In genomic region chr5:90594945-90595344, GRCm38 (mm10) we compare ENCODE assay signal across 22 mouse cellular contexts. TPM values are rescaled to one million over a fixed set of nuclear protein-coding genes. Genes with fewer than 3 reads are reported as not detected.
DNase-seq lines count a peak whose midpoint lies in the region; ATAC-seq and TF ChIP-seq lines count a peak whose summit lies in the region.
"Had no signal": no experiment of that assay in that cellular context is flagged by ENCODE, and none has a peak within 500 bp of the region (broad histone marks: within the 10 kb centered on the region; RNA-seq: fewer than 3 reads in every experiment).

No protein-coding gene starts in this region.

- H3K4me3 ChIP-seq in liver, postnatal 0 days (ENCODE audit: low read depth, low read length) = no peak overlapping the region
- peak overlapping the region; percentile 88 for H3K4me3 ChIP-seq in megakaryocyte, embryonic 14.5 days (replicated peaks)
- H3K4me3 ChIP-seq in kidney, adult 2 months (ENCODE audit: insufficient read depth, low read depth, low read length) = no peak overlapping the region
- H3K4me3 ChIP-seq in forebrain, embryonic 16.5 days (replicated peaks; ENCODE audit: low read length) = no peak overlapping the region
- H3K4me3 ChIP-seq: hindbrain, embryonic 15.5 days; limb, embryonic 12.5 days; midbrain, embryonic 12.5 days had no signal

- no peaks in the 10 kb centered on the region for H3K27me3 ChIP-seq in liver, postnatal 0 days (ENCODE audit: insufficient read depth, low read length)
- no peaks in the 10 kb centered on the region for H3K27me3 ChIP-seq in megakaryocyte, embryonic 14.5 days (replicated peaks)
- H3K27me3 ChIP-seq in kidney, adult 2 months (replicated peaks; ENCODE audit: control insufficient read depth, insufficient read depth, low read length) = no peaks in the 10 kb centered on the region
- H3K27me3 ChIP-seq in forebrain, embryonic 16.5 days (replicated peaks; ENCODE audit: control insufficient read depth, insufficient read depth, low read length) = no peaks in the 10 kb centered on the region
- H3K27me3 ChIP-seq: hindbrain, embryonic 15.5 days; limb, embryonic 12.5 days; midbrain, embryonic 12.5 days; Patski had no signal

- H3K4me1 ChIP-seq in liver, postnatal 0 days (ENCODE audit: insufficient read depth) = no peaks in the 10 kb centered on the region
- peaks cover 42% of the 10 kb centered on the region for H3K4me1 ChIP-seq in megakaryocyte, embryonic 14.5 days
- H3K4me1 ChIP-seq in kidney, adult 2 months (ENCODE audit: control insufficient read depth, insufficient read depth, low read length) = no peaks in the 10 kb centered on the region
- no peaks in the 10 kb centered on the region for H3K4me1 ChIP-seq in forebrain, embryonic 16.5 days (replicated peaks; ENCODE audit: control insufficient read depth, insufficient read depth, low read length)
- H3K4me1 ChIP-seq: hindbrain, embryonic 15.5 days; midbrain, embryonic 12.5 days had no signal

- no peak overlapping the region for H3K9ac ChIP-seq in liver, postnatal 0 days (replicated peaks)
- no peak overlapping the region for H3K9ac ChIP-seq in forebrain, embryonic 16.5 days (replicated peaks; ENCODE audit: low read depth, low read length)
- H3K9ac ChIP-seq: hindbrain, embryonic 15.5 days; limb, embryonic 12.5 days; midbrain, embryonic 12.5 days had no signal

- no peak overlapping the region for H3K4me2 ChIP-seq in liver, postnatal 0 days (ENCODE audit: low read depth, low read length)
- H3K4me2 ChIP-seq in forebrain, embryonic 16.5 days (ENCODE audit: low read length) = no peak overlapping the region
- H3K4me2 ChIP-seq: hindbrain, embryonic 15.5 days; limb, embryonic 12.5 days; midbrain, embryonic 12.5 days had no signal

- H3K27ac ChIP-seq in liver, postnatal 0 days (ENCODE audit: low read depth) = no peak overlapping the region
- H3K27ac ChIP-seq in kidney, adult 2 months (ENCODE audit: insufficient read depth, low read depth, low read length) = no peak overlapping the region
- H3K27ac ChIP-seq in forebrain, embryonic 16.5 days (ENCODE audit: low read length) = no peak overlapping the region
- H3K27ac ChIP-seq: hindbrain, embryonic 15.5 days; kidney, postnatal 0 days; limb, embryonic 12.5 days; midbrain, embryonic 12.5 days had no signal

- no peak for TF ChIP-seq CTCF in liver, postnatal 0 days (IDR thresholded peaks at IDR 0.05; ENCODE audit: low read depth)
- no peak for TF ChIP-seq CTCF in kidney, adult 2 months (conservative IDR thresholded peaks at IDR 0.05; ENCODE audit: insufficient read depth, insufficient read length, low read depth, low read length)

- DNase-seq in liver = peak; percentile 11
- DNase-seq in liver, postnatal 0 days = no peak
- DNase-seq in c-Kit-positive CD71-positive TER-119-positive erythroid progenitor cells, embryonic 14.5 days (ENCODE audit: low spot score) = peak; percentile 35
- peak; percentile 28 for DNase-seq in thymus, postnatal 4 days
- DNase-seq in kidney, adult 2 months = no peak
- no peak for DNase-seq in layer of hippocampus, postnatal 10 days (ENCODE audit: low spot score in 2 of 2)
- DNase-seq: cerebellum, postnatal 14 days had no signal

- no peaks in the 10 kb centered on the region for H3K36me3 ChIP-seq in liver, postnatal 0 days (replicated peaks; ENCODE audit: insufficient read depth, low read length)
- H3K36me3 ChIP-seq in megakaryocyte, embryonic 14.5 days (replicated peaks; ENCODE audit: low read length) = peaks cover 2% of the 10 kb centered on the region
- H3K36me3 ChIP-seq in kidney, adult 2 months (ENCODE audit: control insufficient read depth, insufficient read depth, low read length) = no peaks in the 10 kb centered on the region
- H3K36me3 ChIP-seq in forebrain, embryonic 16.5 days (ENCODE audit: control insufficient read depth, insufficient read depth) = no peaks in the 10 kb centered on the region
- H3K36me3 ChIP-seq: hindbrain, embryonic 15.5 days; limb, embryonic 12.5 days; midbrain, embryonic 12.5 days had no signal

- ATAC-seq in liver, postnatal 0 days = no peak
- ATAC-seq in forebrain, embryonic 16.5 days = no peak
- ATAC-seq: forebrain, embryonic 14.5 days; Patski had no signal

- H3K9me3 ChIP-seq in liver, postnatal 0 days (ENCODE audit: low read length) = no peaks in the 10 kb centered on the region
- H3K9me3 ChIP-seq in megakaryocyte, embryonic 14.5 days = no peaks in the 10 kb centered on the region
- H3K9me3 ChIP-seq in forebrain, embryonic 16.5 days (ENCODE audit: control insufficient read depth, low read length) = no peaks in the 10 kb centered on the region
- H3K9me3 ChIP-seq: hindbrain, embryonic 15.5 days; limb, embryonic 12.5 days; midbrain, embryonic 12.5 days had no signal

- no peak for TF ChIP-seq EP300 in liver, postnatal 0 days (IDR thresholded peaks at IDR 0.05; ENCODE audit: low read depth)

- 37% methylated on average over 13 of the region's 13 CpGs for WGBS in liver, postnatal 0 days (ENCODE audit: insufficient replicate concordance)
- 57% methylated on average over 13 of the region's 13 CpGs for WGBS in kidney, adult 2 months
- 93% methylated on average over 13 of the region's 13 CpGs for WGBS in forebrain, embryonic 16.5 days

- TF ChIP-seq POLR2A in kidney, adult 2 months (IDR thresholded peaks at IDR 0.05; ENCODE audit: low read depth, low read length) = no peak

RNA-seq across cellular contexts. Expression of gene 5830473C10Rik, which starts 34.0 kb away (rescaled TPM):
- 9.4 and 10.0 TPM in 2 replicates for polyA plus RNA-seq in liver, postnatal 0 days (2015; fragmentation: Nextera tagmentation; extraction: Ambion mirVana)
- 0.73 and 2.2 TPM in 2 replicates for polyA plus RNA-seq in megakaryocyte, embryonic 14.5 days (2012; ENCODE audit: insufficient read depth, low replicate concordance)
- polyA plus RNA-seq in kidney, adult 2 months (2012; rRNA removed) = 1.2 and 1.3 TPM in 2 replicates
- under 1 TPM in 1 of 2 experiments, not detected in 1; 0.21 TPM for total RNA-seq in layer of hippocampus, postnatal 10 days (2021)
- not detected in 2 replicates for polyA plus RNA-seq in forebrain, embryonic 16.5 days (2015; fragmentation: Nextera tagmentation; extraction: Ambion mirVana)
- total RNA-seq: adrenal gland, adult 18-20 months; gastrocnemius, adult 8-10 months; layer of hippocampus, postnatal 25 days had no signal
- polyA plus RNA-seq: forebrain, embryonic 14.5 days; heart, embryonic 14.5 days; hindbrain, embryonic 15.5 days; limb, embryonic 12.5 days; midbrain, embryonic 12.5 days; neural tube, embryonic 11.5 days; spleen, adult 2 months; urinary bladder, adult 2 months had no signal

RNA-seq across cellular contexts. Expression of gene Rassf6, which starts 45.5 kb away (rescaled TPM):
- 7.1 and 7.9 TPM in 2 replicates for polyA plus RNA-seq in liver, postnatal 0 days (2015; fragmentation: Nextera tagmentation; extraction: Ambion mirVana)
- polyA plus RNA-seq in megakaryocyte, embryonic 14.5 days (2012; ENCODE audit: insufficient read depth, low replicate concordance) = not detected in 2 replicates
- polyA plus RNA-seq in kidney, adult 2 months (2012; rRNA removed) = 10.4 and 11.4 TPM in 2 replicates
- total RNA-seq in layer of hippocampus, postnatal 10 days (2021) = 1 to 10 TPM; 1.0 to 1.8 TPM
- polyA plus RNA-seq in forebrain, embryonic 16.5 days (2015; fragmentation: Nextera tagmentation; extraction: Ambion mirVana) = 0.86 and 0.92 TPM in 2 replicates
- total RNA-seq: gastrocnemius, adult 8-10 months had no signal

Comparison
In these comparisons a context has a peak if more than half of its experiments do, and no peak if none do; other contexts are left out.
1. DNase-seq: peak in liver (single experiment), c-Kit-positive CD71-positive TER-119-positive erythroid progenitor cells, embryonic 14.5 days (single experiment) and thymus, postnatal 4 days (single experiment); none in liver, postnatal 0 days (single experiment), kidney, adult 2 months (single experiment) and layer of hippocampus, postnatal 10 days (0 of 2).